Mouse (Mus musculus): ENCODE results near the gene Gne.

- TF ChIP-seq GATA1 (IDR thresholded peaks at IDR 0.05; ENCODE audit: low read length) (no peak), TAL1 (IDR thresholded peaks at IDR 0.05; ENCODE audit: low read length) (no peak)
Observed at GRCm38 (mm10) chr4:44062062-44062461, 21.9 kb downstream of the Gne start.

Measured in erythroblast, embryonic 14.5 days (primary cell).